Mouse (Mus musculus): ENCODE measurements around the gene Chpt1.

- TF ChIP-seq POLR2A (IDR thresholded peaks at IDR 0.05; ENCODE audit: control insufficient read depth, extremely low read depth, insufficient read depth, low read length, poor library complexity), result no peak
- no peak for TF ChIP-seq CTCF (IDR thresholded peaks at IDR 0.05; ENCODE audit: borderline replicate concordance, control insufficient read depth, extremely low read depth, insufficient read depth, low read length, poor library complexity)
Measured at GRCm38 (mm10) chr10:88417686-88418085, 86.2 kb downstream of the Chpt1 start.

Data from thymus, adult 2 months (tissue).